Mouse (Mus musculus): ENCODE measurements at regions not wholly inside any gene's neighbourhood (a gene's known extent, or its start where the extent isn't known, plus 50 kb on each side); places are given as distances from the start of the nearest gene placed in this dataset.
A peak's percentile ranks its signal among the peaks of the same experiment; 100 is the strongest.

DNA sequence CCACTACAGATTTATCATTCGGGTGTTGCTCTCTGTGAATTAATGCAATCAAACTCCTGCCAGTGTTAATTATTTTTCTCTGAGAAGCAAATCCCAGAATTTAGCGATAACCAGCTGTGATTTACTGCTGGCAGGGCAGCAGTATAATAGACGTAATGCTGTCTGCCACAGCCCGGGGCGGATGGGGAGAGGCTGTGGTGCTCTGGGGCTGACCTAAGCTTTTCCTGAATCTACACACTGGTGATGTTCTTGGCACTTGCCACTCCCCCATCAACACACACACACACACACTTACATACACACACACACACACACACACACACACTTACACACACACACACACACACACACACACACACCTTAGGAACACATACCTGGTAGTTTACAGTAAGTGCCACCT is 101.4 kb upstream of the Dynlrb2 start:
- Histone ChIP-seq H3K9me3 (no peaks in the 10 kb centered on the region), H3K27me3 (no peaks in the 10 kb centered on the region), H3K4me2 (no peak overlapping the region), H3K4me3 (no peak overlapping the region), H3K27ac (replicated peaks) (no peak overlapping the region), H3K36me3 (no peaks in the 10 kb centered on the region), H3K4me1 (replicated peaks) (no peaks in the 10 kb centered on the region), H3K9ac (no peak overlapping the region)
- ATAC-seq (ENCODE audit: low read depth) = no peak
- WGBS = 40% methylated on average over 5 of the region's 5 CpGs

DNA sequence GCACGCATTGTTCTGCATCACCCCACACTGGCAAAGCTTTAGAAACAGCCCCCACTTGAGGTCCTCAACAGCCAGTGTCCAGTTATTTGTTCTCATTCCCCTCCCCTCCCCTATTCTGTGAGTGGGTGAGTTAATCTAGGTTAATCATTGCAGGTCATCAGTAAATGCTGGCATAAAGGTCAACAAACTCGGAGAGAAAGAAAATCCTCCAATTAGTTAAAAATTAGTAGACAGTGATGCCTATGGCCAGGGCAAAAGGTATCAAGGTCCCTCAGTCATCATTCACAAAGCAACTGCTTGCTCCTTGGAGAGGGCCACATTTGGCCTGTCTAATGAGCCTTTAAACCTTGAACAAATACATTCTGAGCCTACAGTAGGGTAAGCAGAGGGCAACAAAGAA is 105.3 kb upstream of the Dynlrb2 start:
- no peak overlapping the region for H3K4me2 ChIP-seq
- no peak overlapping the region for H3K9ac ChIP-seq
- WGBS = 77% methylated on average over 2 of the region's 2 CpGs
- no peaks in the 10 kb centered on the region for H3K4me1 ChIP-seq (replicated peaks)
- no peak overlapping the region for H3K4me3 ChIP-seq
- H3K9me3 ChIP-seq = 0 out of 2 replicates have a peak, but pooled peaks cover 12% of the 10 kb centered on the region
- ATAC-seq (ENCODE audit: low read depth) = no peak
- H3K27ac ChIP-seq (replicated peaks) = no peak overlapping the region
- no peaks in the 10 kb centered on the region for H3K27me3 ChIP-seq
- no peaks in the 10 kb centered on the region for H3K36me3 ChIP-seq

GRCm38 (mm10) chr8:116398565-116399205 is 106.1 kb upstream of the Dynlrb2 start:
- ATAC-seq (ENCODE audit: low read depth) = no peak
- Histone ChIP-seq H3K4me2 (no peak overlapping the region), H3K27ac (replicated peaks) (no peak overlapping the region), H3K4me1 (replicated peaks) (no peaks in the 10 kb centered on the region), H3K36me3 (no peaks in the 10 kb centered on the region), H3K9ac (no peak overlapping the region), H3K4me3 (no peak overlapping the region), H3K27me3 (no peaks in the 10 kb centered on the region), H3K9me3 (0 out of 2 replicates have a peak, but pooled peaks cover 14% of the 10 kb centered on the region)
- 83% methylated on average over 11 of the region's 11 CpGs for WGBS

DNA sequence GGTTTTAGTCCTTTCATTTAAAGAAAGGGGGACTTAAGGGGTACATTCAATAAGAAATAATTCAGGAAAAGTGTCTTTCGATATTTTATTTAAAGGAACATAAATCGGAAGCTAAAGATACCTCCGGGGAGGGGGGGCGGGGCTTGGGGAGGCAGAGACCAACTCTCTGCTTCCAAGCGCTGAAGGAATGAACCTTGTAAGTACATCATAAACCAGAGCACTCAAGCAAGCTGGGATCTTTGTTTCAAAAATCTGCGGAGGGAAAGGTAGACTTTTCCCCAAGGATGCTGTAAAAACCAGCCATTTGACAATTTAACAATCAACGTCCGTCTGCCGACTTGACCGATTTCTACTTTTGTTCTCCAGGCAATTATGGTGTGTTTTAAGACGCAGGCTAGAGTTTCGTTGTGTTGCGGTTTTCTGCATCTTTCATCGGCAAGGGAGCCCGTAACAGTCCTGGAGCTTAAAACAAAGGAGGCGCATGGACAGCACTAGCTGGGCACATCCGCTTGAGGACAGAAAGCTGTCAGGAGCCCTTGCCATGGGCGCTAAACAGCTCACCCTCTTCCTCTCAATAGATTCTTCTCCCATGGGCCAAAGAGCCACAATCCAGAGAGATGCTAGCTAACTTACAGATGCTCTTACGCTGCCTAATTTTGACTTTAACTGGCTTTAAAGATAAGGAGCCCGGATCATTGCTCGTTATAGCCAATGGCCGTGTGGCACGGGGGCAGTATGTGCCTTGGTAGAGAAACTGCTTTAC is 119.4 kb upstream of the Dynlrb2 start:
- WGBS = 34% methylated on average over 23 of the region's 23 CpGs
- H3K36me3 ChIP-seq = no peaks in the 10 kb centered on the region
- H3K4me2 ChIP-seq = peak overlapping the region; percentile 54
- H3K27me3 ChIP-seq = peaks cover 35% of the 10 kb centered on the region
- peak overlapping the region; percentile 18 for H3K4me3 ChIP-seq
- H3K27ac ChIP-seq (replicated peaks) = peak overlapping the region; percentile 47; the same call in 1 of the 2 replicates
- no peak for ATAC-seq (ENCODE audit: low read depth)
- H3K4me1 ChIP-seq (replicated peaks) = peaks cover 25% of the 10 kb centered on the region
- H3K9ac ChIP-seq = peak overlapping the region; percentile 56
- H3K9me3 ChIP-seq = peaks cover 6% of the 10 kb centered on the region; the same call in 1 of the 2 replicates

DNA sequence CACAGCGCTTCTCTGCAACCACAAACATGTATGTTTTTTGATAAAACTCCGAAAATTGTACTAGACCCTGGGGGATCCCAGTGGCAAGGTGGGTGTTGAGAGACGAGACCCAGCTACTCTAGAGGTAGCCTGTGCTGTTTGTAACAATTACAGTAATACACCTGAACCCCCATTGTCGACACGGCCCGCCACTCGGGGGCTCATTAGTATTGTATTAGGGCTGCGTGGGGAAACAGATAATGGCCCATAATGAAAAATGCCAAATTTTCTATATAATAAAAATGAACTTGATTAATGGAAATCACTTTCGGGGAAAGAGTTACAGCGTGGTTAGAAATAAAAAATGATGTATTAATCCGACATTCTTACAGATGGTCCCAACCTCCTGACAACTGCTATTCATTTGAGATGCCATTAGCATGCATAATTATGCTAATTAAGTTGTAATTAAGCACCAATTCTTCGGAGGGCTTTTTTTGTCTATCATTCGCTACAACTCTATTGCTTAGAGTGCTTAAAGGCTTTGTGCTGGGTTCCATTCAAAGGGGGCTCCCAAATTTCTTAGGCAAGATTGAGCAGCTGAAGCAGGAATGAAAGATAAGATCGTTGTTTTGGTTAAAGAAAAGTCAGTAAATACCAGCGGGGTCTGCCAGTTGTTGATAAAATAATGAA is 120.2 kb upstream of the Dynlrb2 start:
- Histone ChIP-seq H3K27ac (replicated peaks) (peak overlapping the region; percentile 56; the same call in 1 of the 2 replicates), H3K4me1 (replicated peaks) (peaks cover 25% of the 10 kb centered on the region), H3K9me3 (0 out of 2 replicates have a peak, but pooled peaks cover 4% of the 10 kb centered on the region), H3K27me3 (peaks cover 41% of the 10 kb centered on the region), H3K4me2 (peak overlapping the region; percentile 54), H3K36me3 (no peaks in the 10 kb centered on the region), H3K9ac (peak overlapping the region; percentile 56; the same call in 1 of the 2 replicates), H3K4me3 (peak overlapping the region; percentile 18)
- 17% methylated on average over 15 of the region's 15 CpGs for WGBS
- peak; percentile 74; the same call in 1 of the 2 replicates for ATAC-seq (ENCODE audit: low read depth)

GRCm38 (mm10) chr8:116383495-116384417 is 121.0 kb upstream of the Dynlrb2 start:
- Histone ChIP-seq H3K4me1 (replicated peaks) (peaks cover 25% of the 10 kb centered on the region), H3K27me3 (peaks cover 42% of the 10 kb centered on the region), H3K9me3 (0 out of 2 replicates have a peak, but pooled peaks cover 4% of the 10 kb centered on the region), H3K4me3 (no peak overlapping the region), H3K4me2 (peak overlapping the region; percentile 54), H3K9ac (no peak overlapping the region), H3K27ac (replicated peaks) (peak overlapping the region; percentile 56; the same call in 1 of the 2 replicates), H3K36me3 (no peaks in the 10 kb centered on the region)
- 11% methylated on average over 13 of the region's 14 CpGs for WGBS
- peak; percentile 83 for ATAC-seq (ENCODE audit: low read depth)

DNA sequence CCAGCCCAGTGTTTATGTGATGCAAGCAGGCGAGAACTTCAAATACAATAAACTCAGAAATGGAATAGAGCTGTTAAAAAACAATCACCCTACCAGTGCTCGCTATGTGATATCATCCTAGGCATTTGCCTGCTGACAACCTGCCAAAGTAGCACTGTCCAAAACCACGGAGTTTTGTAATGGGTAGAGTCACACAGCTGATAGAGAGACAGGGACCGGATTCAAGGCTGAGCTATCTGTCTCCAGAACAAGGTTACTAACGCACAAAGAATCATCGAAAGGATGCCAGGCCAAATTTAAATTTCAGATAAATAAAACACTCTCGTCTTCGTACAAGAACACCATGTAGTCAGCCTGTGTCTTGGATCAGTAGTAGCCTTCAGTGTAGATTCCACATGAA is 121.7 kb upstream of the Dynlrb2 start:
- no peak overlapping the region for H3K27ac ChIP-seq (replicated peaks)
- peaks cover 25% of the 10 kb centered on the region for H3K4me1 ChIP-seq (replicated peaks)
- H3K36me3 ChIP-seq = no peaks in the 10 kb centered on the region
- no peak overlapping the region for H3K9ac ChIP-seq
- H3K4me3 ChIP-seq = no peak overlapping the region
- H3K27me3 ChIP-seq = peaks cover 41% of the 10 kb centered on the region
- 79% methylated on average over 8 of the region's 8 CpGs for WGBS
- 0 out of 2 replicates have a peak, but pooled peaks cover 4% of the 10 kb centered on the region for H3K9me3 ChIP-seq
- ATAC-seq (ENCODE audit: low read depth) = no peak
- H3K4me2 ChIP-seq = no peak overlapping the region

GRCm38 (mm10) chr8:116380601-116381000 is 124.2 kb upstream of the Dynlrb2 start:
- H3K36me3 ChIP-seq = no peaks in the 10 kb centered on the region
- 0 out of 2 replicates have a peak, but pooled peaks cover 4% of the 10 kb centered on the region for H3K9me3 ChIP-seq
- H3K4me3 ChIP-seq = no peak overlapping the region
- H3K4me1 ChIP-seq (replicated peaks) = peaks cover 22% of the 10 kb centered on the region
- H3K9ac ChIP-seq = no peak overlapping the region
- H3K27ac ChIP-seq (replicated peaks) = no peak overlapping the region
- 92% methylated on average over 4 of the region's 4 CpGs for WGBS
- no peak overlapping the region for H3K4me2 ChIP-seq
- peaks cover 20% of the 10 kb centered on the region; the same call in 1 of the 2 replicates for H3K27me3 ChIP-seq
- ATAC-seq (ENCODE audit: low read depth) = no peak

- Histone ChIP-seq H3K9ac (no peak overlapping the region), H3K4me2 (no peak overlapping the region), H3K27me3 (peaks cover 20% of the 10 kb centered on the region; the same call in 1 of the 2 replicates), H3K27ac (replicated peaks) (no peak overlapping the region), H3K4me1 (replicated peaks) (peaks cover 16% of the 10 kb centered on the region), H3K9me3 (0 out of 2 replicates have a peak, but pooled peaks cover 4% of the 10 kb centered on the region), H3K36me3 (no peaks in the 10 kb centered on the region), H3K4me3 (no peak overlapping the region)
- 68% methylated on average over 3 of the region's 3 CpGs for WGBS
- ATAC-seq (ENCODE audit: low read depth) = no peak
Measured at GRCm38 (mm10) chr8:116379851-116380250, 124.9 kb upstream of the Dynlrb2 start.

GRCm38 (mm10) chr8:116375758-116376157 is 129.0 kb upstream of the Dynlrb2 start:
- WGBS = 91% methylated on average over 5 of the region's 5 CpGs
- no peaks in the 10 kb centered on the region for H3K9me3 ChIP-seq

DNA sequence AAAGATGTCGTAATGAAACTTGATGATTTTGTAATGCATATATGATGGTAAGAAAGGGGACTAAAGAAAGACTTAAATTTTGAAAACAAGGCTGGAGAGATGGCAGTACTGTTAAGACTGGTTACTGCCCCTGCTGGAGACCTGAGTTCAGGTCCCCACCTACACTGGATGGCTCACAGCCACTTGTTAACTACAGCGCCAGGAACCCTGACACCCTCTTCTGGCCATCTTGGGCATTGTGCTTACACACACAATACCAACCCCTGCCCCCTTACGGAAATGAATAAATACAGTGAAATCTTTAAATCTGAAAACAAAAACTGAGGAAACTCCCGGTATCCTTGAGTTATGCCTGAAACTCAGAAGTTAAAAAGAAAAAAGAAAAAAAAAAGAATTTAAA is 131.7 kb upstream of the Dynlrb2 start:
- Histone ChIP-seq H3K4me2 (no peak overlapping the region), H3K36me3 (no peaks in the 10 kb centered on the region), H3K27ac (replicated peaks) (no peak overlapping the region), H3K4me1 (replicated peaks) (no peaks in the 10 kb centered on the region; the same call in 1 of the 2 replicates), H3K9ac (no peak overlapping the region), H3K4me3 (no peak overlapping the region), H3K27me3 (0 out of 2 replicates have a peak, but pooled peaks cover 3% of the 10 kb centered on the region), H3K9me3 (no peaks in the 10 kb centered on the region)
- ATAC-seq (ENCODE audit: low read depth) = no peak
- 82% methylated on average over 4 of the region's 4 CpGs for WGBS

More at GRCm38 (mm10) chr8:116375758-116376157, 129.0 kb upstream of the Dynlrb2 start:
- Histone ChIP-seq H3K4me3 (no peak overlapping the region), H3K36me3 (no peaks in the 10 kb centered on the region), H3K4me2 (no peak overlapping the region), H3K27me3 (peaks cover 13% of the 10 kb centered on the region; the same call in 1 of the 2 replicates), H3K27ac (replicated peaks) (no peak overlapping the region), H3K4me1 (replicated peaks) (no peaks in the 10 kb centered on the region; the same call in 1 of the 2 replicates), H3K9ac (no peak overlapping the region)
- ATAC-seq (ENCODE audit: low read depth) = no peak

All from neural tube, embryonic 13.5 days (tissue).